Mouse (Mus musculus) natural killer cell, adult 2 months (primary cell): ENCODE measurements at regions not wholly inside any gene's neighbourhood (a gene's known extent, or its start where the extent isn't known, plus 50 kb on each side); places are given as distances from the start of the nearest gene placed in this dataset.

Experiments
- DNase-seq, 2 experiments: peaks; one replicate each; pipeline ENCODE4 v3.0.0; 2022; ENCODE audit warnings: low spot score in 2 of 2

DNA sequence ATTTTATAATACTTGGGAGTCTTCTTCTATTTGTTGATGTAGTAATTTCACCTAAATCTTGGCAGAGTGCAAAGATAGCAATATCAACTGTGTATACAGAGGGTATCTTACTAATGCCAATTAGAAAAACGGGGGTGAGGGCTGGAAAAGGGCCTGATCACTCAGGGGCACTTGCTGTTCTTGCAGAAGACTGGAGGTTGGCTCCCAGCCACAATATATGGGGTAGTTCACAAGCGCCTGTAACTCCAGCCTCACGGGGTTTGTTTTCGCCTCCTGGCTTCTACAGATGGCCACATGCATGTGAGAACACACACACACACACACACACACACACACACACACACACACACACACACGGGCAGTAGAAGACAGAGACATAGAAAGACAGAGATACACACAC lies 185.7 kb downstream of the Plk2 start:
- no peak for DNase-seq

DNA sequence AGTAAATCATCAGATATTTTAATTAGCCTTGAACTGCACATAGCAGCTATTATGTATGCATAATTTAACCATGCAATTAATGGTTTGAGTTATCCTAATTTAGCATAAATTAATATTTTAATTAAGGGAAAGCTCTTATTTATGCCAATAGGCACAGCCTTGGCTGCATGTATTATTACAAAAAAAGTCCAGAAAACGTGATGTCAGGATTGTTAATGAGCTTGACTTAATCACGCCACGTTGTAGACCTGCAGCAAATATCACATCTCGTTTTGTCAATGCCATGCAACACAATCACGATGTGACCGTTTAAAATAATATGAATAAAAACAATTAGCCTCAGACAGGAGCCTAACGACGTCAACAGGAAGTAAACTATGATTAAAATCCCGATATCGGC lies 189.9 kb downstream of the Plk2 start:
- no peak for DNase-seq

DNA sequence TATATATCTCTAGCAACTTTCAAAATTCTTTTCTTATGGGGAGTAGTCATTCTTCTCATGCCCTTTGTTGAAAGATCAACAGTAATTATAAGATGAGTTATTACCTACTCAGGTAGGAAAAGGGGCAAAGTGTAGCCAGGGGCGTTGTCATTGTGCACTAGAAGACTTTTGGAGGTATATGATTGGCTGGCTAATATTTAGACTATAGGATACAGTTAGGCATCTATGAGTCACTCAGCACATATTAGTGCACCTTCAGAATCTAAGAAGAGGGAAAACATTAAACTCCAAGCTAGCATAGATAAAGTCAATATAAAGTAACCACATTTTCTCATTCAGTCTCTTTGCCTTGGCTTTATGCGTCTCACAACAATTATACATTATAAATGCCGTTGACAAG lies 199.8 kb downstream of the Plk2 start:
- DNase-seq, result no peak

DNA sequence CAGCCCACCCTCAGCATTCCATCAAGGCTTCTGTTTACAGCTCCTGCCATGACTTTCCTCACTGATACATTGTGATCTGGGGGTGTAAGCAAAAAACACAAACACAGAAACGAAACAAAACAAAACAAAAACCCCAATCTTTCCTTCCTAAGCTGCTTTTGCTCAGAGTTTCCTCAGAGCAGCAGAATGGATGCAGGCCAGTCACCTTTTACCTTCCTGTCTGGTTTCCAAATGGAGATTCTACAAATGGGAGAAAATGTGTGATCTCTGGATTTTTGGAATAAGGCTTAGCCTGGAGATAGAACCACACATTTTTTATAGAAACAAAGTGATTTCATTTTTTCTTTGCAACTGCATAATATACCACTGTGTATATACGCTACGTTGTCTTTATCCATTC lies 204.8 kb downstream of the Plk2 start:
- no peak for DNase-seq

DNA sequence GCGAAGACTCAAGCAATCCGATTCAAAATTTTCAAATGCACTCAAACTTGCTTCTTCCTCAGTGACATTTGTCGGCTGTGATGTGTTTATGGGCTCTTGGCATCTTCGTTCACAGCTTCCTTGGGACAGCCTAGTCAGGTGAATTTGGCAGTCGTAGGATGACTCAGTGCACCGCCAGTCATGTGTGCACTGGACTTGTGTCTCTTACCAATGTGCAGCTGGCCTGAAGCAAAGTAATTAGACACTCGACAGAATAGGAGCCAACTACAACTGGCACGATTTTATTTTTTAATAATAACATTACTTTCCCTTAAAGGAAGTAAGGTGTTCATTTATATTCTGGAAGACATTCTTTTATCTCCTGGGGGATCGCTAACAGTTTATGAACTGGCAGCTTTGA lies 205.5 kb downstream of the Plk2 start:
- no peak for DNase-seq

DNA sequence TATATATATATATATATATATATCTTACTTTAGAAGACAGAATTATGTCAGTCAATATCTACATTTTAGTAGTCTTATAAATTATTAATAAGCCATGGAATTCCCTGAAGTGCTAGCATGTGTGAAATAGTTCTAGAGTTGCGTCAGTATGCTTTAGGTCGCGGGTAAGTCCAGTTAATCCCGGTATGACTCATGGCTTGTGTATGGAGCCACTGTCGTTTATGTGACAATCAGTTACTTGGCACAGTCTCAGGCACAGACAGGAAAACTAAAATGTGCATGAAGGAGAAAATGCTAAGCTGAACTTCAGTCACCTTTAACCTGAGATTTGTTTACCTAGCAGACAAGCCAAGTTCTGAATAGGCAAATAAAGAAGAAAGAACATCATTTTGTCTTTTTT lies 206.5 kb downstream of the Plk2 start:
- no peak for DNase-seq

GRCm38 (mm10) chr13:110601840-110602239 lies 207.0 kb downstream of the Plk2 start:
- DNase-seq, result no peak

GRCm38 (mm10) chr13:110602894-110603293 lies 208.0 kb downstream of the Plk2 start:
- no peak for DNase-seq

DNA sequence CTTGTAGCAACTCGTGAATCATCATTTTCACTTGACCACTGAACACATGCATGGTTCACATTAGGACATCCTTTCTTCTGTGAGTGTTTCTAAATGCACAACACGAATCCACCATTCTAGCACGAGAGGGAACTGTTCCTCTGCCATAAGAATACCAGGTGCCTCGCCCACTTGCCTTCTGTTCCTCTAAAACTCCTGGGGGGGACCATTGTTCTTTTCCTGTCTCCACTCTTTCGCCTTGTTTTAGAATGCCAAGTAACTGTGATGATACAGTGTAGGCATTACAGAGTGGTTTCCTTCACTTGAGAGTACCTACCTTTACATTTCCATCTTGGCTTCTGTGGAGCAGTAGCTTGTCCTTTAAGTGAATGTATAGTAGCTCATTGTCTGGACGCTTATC lies 224.2 kb downstream of the Plk2 start:
- no peak for DNase-seq

DNA sequence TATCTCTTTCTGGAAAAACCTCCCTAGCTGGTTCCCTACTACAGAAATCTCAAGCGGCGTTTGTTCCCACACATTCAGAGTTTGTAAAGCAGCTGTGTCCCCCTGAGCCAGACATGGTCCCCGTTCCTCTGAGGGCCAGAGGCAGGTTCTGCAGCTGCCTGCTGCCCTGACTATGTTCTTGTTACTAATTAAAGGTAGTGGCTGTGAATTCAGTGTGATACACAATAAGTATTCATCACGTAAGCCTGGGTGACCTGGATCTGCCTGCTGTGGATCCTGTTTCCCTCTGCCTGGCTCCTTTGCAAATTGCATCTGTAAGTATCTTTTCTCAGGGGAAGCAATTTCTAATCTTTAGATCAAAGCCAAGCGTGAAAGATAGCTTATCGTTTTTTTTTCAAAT lies 232.3 kb downstream of the Plk2 start:
- no peak for DNase-seq

GRCm38 (mm10) chr13:110627732-110628131 lies 232.9 kb downstream of the Plk2 start:
- no peak for DNase-seq

DNA sequence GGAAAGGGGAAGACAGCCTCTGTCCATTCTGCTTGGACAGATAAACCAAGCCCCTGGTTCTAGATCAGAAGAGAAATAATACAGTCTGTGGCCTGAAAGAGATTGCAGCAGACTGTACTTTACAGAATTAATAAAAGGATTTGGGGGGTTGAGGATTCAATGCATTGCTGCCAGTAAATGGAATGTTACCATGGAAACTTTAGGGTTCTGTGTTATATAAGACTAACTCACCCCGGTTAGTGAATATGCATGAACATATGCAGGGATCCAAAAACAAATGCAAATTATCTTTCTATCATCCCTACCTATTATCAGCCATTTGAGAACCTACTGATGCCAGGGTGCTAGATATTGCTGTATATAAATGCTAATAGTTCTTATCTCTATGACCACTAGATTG lies 233.4 kb downstream of the Plk2 start:
- DNase-seq, result no peak

- no peak for DNase-seq
Measured at GRCm38 (mm10) chr13:110633261-110633781, 238.5 kb downstream of the Plk2 start.

- DNase-seq, result no peak
Measured at GRCm38 (mm10) chr13:110633899-110634298, 239.1 kb downstream of the Plk2 start.

GRCm38 (mm10) chr13:110642792-110643191 lies 247.9 kb downstream of the Plk2 start:
- no peak for DNase-seq

- no peak for DNase-seq
Measured at GRCm38 (mm10) chr13:110643198-110643896, 248.5 kb downstream of the Plk2 start.

- no peak for DNase-seq
Measured at GRCm38 (mm10) chr13:110643897-110644213, 249.0 kb downstream of the Plk2 start.

GRCm38 (mm10) chr13:110649378-110649777 lies 254.5 kb downstream of the Plk2 start:
- no peak for DNase-seq

GRCm38 (mm10) chr13:110649870-110650497 lies 255.1 kb downstream of the Plk2 start:
- DNase-seq, result no peak

DNA sequence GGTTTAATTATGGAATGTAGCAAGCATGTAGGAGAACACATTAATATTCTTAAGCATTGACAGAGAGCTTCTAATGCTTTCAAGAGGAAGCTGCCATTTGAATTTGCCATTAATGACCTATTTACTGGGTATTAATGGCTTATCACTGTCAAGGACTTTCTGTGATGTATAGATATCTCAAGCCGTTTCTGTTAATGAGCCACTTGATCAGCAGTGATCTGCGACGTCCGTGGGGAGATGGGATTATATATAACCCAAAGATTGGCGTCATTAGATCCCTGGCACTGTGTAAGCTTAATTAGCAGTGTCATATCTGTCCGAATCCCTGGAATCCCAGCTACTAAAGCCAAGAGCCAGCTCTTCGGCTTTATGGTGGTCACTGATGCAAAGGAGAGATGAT lies 257.4 kb downstream of the Plk2 start:
- no peak for DNase-seq

GRCm38 (mm10) chr13:110665073-110665800 lies 270.4 kb downstream of the Plk2 start:
- no peak for DNase-seq

DNA sequence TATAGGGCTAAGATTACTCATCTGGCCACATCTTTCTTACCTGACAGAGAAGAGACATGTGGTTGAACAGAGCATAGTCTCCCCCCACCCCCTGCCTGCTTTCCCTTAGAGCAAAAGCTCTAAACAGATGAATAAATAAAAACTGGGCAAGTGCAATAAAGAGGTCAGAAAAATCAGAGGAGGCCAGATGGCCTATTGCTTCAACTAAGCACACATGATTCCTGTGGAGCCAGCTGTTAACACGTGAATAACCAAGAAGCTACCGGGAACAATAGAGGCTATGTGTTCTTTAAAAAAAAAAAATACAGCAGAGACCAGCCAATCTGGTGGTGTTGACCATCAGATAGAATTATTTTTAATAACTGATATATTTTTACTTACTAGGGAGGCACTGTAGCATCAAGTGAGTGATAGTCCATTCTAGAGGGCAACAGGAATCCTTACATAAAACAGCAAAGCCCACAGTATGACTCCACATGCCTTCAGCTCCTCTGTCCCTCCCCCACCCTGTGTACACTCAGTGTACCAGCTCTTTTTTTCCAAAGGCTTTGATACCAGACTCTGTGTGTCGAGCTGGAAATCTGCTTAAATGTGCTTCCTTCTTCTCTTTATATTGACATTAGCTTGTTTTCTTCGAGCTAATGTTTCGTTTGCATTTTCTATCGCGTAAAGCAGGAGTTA lies 272.6 kb downstream of the Plk2 start:
- DNase-seq, result no peak
